Mouse (Mus musculus): ENCODE results near the gene Gnmt. TPM values are rescaled to one million over a fixed set of nuclear protein-coding genes. Genes with fewer than 3 reads are reported as not detected.

Gnmt gene
- polyA plus RNA-seq, 1 experiment from 2014 or later = 2.0 TPM

DNA sequence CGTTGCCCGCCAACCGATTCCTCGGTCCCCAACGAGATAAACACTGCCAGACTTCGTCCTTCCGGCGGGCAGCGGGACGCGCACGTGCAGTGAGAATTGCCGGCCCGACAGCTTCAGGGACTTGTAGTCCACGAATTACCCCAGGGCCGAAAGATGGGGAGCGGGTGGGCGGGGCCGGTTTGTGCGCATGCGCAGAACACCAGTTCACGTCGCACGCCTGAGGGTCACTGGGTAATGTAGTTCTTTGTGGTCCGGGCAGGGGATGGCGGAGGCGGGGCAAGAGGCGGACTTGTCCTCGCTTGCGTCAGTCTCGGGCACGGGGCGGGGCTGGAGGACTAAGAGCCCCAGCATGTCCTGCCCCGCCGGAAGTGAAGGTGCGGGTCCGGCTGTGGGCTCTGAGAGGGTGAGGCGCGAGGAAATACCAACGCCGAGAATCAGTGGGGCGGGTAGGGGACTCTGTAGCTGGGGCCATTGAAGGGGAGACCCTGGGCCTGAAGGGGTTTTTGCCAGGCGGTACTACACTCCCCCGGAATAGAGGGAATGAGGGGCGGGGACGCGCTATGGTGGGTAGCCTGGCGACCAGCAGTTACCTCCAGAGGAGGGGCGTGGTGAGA, 48.1 kb downstream of the Gnmt start, which contains the start of gene Klhdc3:
Klhdc3 (minus strand) TSS at position 155 of the 614 bp plus-strand sequence.
- Histone ChIP-seq H3K27ac (replicated peaks) (peak within 1 kb of the TSS; percentile 93), H3K27me3 (no peaks in the 10 kb centered on the region), H3K9me3 (replicated peaks) (no peaks in the 10 kb centered on the region), H3K4me1 (peaks cover 31% of the 10 kb centered on the region), H3K9ac (peak within 1 kb of the TSS; percentile 78), H3K36me3 (peaks cover 57% of the 10 kb centered on the region), H3K4me3 (replicated peaks) (peak within 1 kb of the TSS; percentile 90), H3K4me2 (replicated peaks) (peak within 1 kb of the TSS; percentile 80)
- peak; percentile 97 for ATAC-seq (ENCODE audit: insufficient number of reproducible peaks, low FRiP score, low TSS enrichment, low read depth)
- WGBS = 0% methylated on average over 49 of the region's 49 CpGs

DNA sequence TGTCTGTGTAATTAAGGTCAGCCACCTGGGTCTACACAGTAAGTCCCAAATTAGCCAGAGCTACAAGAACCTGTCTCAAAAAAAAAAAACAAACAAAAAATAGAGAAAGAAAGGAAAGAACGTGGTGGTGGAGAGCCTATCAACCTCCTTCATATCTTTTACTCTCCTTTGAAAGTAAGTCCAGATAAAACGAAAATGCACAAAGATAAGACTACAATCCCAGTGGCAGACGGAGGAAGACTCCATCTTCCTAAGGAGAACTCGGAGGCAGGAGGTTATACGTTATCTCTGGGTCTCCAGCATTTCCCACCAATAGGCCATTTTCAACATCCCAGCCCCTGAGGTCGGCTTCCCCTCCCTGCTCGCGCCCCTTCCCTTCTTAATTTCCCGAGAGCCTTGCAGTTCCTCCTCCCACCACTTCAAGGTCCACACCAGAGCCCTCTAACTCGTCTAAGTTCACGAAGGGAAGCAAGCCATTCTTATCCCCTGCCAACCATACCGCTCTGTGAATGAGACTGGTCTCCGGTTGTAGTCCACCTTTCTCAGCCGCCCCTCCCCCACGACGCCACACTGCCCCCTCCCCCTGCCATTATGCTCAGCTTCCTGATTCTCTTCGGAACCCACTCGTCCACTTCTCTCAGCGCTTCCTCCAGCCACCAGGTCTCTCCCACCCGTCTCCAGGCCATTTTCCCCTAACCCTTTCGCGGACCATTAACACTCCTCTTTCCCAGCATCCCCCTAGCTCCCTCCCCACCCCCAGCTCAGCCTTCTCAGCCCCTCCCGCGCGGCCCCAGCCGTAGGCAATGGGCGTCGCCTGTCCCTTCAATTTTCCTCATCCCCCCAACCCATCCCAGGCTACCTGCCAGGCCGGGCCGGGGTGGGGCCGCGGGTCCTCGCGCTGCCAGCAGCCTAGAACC, 48.9 kb downstream of the Gnmt start:
- Histone ChIP-seq H3K27ac (replicated peaks) (peak overlapping the region; percentile 93), H3K36me3 (peaks cover 57% of the 10 kb centered on the region), H3K9ac (peak overlapping the region; percentile 78), H3K4me3 (replicated peaks) (peak overlapping the region; percentile 90), H3K27me3 (no peaks in the 10 kb centered on the region), H3K4me2 (replicated peaks) (peak overlapping the region; percentile 80), H3K9me3 (replicated peaks) (no peaks in the 10 kb centered on the region), H3K4me1 (peaks cover 33% of the 10 kb centered on the region)
- no peak; the same call in 1 of the 2 replicates for ATAC-seq (ENCODE audit: insufficient number of reproducible peaks, low FRiP score, low TSS enrichment, low read depth)
- WGBS = under 1% methylated on average over 34 of the region's 34 CpGs

- Histone ChIP-seq H3K4me1 (peaks cover 42% of the 10 kb centered on the region), H3K9me3 (replicated peaks) (no peaks in the 10 kb centered on the region), H3K9ac (0 out of 2 replicates have a peak overlapping the region, but pooled peaks have one; percentile 16), H3K27me3 (no peaks in the 10 kb centered on the region), H3K4me3 (replicated peaks) (peak overlapping the region; percentile 90), H3K36me3 (peaks cover 50% of the 10 kb centered on the region), H3K27ac (replicated peaks) (peak overlapping the region; percentile 93; the same call in 1 of the 2 replicates), H3K4me2 (replicated peaks) (peak overlapping the region; percentile 80)
- no peak for ATAC-seq (ENCODE audit: insufficient number of reproducible peaks, low FRiP score, low TSS enrichment, low read depth)
- WGBS = 27% methylated on average over 9 of the region's 9 CpGs
Measured at GRCm38 (mm10) chr17:46678911-46679310, 50.1 kb downstream of the Gnmt start.

DNA sequence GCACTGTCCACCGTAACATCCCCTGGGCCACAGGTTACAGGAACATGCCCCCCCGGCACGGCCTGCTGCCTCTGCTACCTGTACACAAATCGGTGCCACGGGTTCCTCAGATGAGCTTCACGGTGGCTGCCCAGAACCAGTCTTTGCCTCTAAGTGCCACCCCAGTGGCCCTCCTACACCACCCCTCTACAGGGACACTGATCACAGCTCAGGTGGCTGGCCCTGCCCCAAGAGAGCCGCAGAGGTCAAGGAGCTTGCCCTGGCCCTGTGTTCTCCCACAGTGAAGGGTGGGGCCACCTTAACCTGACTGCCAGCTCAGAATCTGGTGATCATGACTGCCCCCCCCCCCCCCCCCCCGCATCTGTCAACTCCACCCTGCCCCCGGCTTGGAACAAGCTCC, 50.6 kb downstream of the Gnmt start, which contains the start of gene Mea1:
Mea1 (plus strand) TSS at position 378 of the 400 bp plus-strand sequence.
- Histone ChIP-seq H3K9ac (peak within 1 kb of the TSS; percentile 78; the same call in 1 of the 2 replicates), H3K27ac (replicated peaks) (peak within 1 kb of the TSS; percentile 93; the same call in 1 of the 2 replicates), H3K36me3 (peaks cover 45% of the 10 kb centered on the region), H3K4me3 (replicated peaks) (peak within 1 kb of the TSS; percentile 90), H3K9me3 (replicated peaks) (no peaks in the 10 kb centered on the region), H3K4me1 (peaks cover 44% of the 10 kb centered on the region), H3K27me3 (no peaks in the 10 kb centered on the region), H3K4me2 (replicated peaks) (peak within 1 kb of the TSS; percentile 80)
- WGBS = 79% methylated on average over 8 of the region's 9 CpGs
- no peak for ATAC-seq (ENCODE audit: insufficient number of reproducible peaks, low FRiP score, low TSS enrichment, low read depth)

Other genes starting within 250 kb of the Gnmt start
- gene Ttbk1, start 241.5 kb downstream of the Gnmt start, polyA plus RNA-seq (2015; fragmentation: Nextera tagmentation; extraction: Ambion mirVana) = 0.15 and 0.18 TPM in 2 replicates
- 40.4 and 41.0 TPM in 2 replicates for gene Dnph1, start 232.5 kb downstream of the Gnmt start, polyA plus RNA-seq (2015; fragmentation: Nextera tagmentation; extraction: Ambion mirVana)
- 7.1 and 10.6 TPM in 2 replicates for gene Cul9, start 182.8 kb downstream of the Gnmt start, polyA plus RNA-seq (2015; fragmentation: Nextera tagmentation; extraction: Ambion mirVana)
- gene Srf, start 173.0 kb downstream of the Gnmt start, polyA plus RNA-seq (2015; fragmentation: Nextera tagmentation; extraction: Ambion mirVana) = 8.6 and 8.8 TPM in 2 replicates
- gene Ptk7, start 99.7 kb downstream of the Gnmt start, polyA plus RNA-seq (2015; fragmentation: Nextera tagmentation; extraction: Ambion mirVana) = 156 and 161 TPM in 2 replicates
- gene Klc4, start 83.1 kb downstream of the Gnmt start, polyA plus RNA-seq (2015; fragmentation: Nextera tagmentation; extraction: Ambion mirVana) = 23.4 and 24.5 TPM in 2 replicates
- 92.9 and 95.8 TPM in 2 replicates for gene Mrpl2, start 82.9 kb downstream of the Gnmt start, polyA plus RNA-seq (2015; fragmentation: Nextera tagmentation; extraction: Ambion mirVana)
- gene Cul7, start 78.8 kb downstream of the Gnmt start, polyA plus RNA-seq (2015; fragmentation: Nextera tagmentation; extraction: Ambion mirVana) = 64.0 and 64.1 TPM in 2 replicates
- gene Rrp36, start 54.8 kb downstream of the Gnmt start, polyA plus RNA-seq (2015; fragmentation: Nextera tagmentation; extraction: Ambion mirVana) = 61.9 and 64.9 TPM in 2 replicates
- gene Mea1, start 50.4 kb downstream of the Gnmt start, polyA plus RNA-seq (2015; fragmentation: Nextera tagmentation; extraction: Ambion mirVana) = 150 and 161 TPM in 2 replicates
- gene Klhdc3, start 48.3 kb downstream of the Gnmt start, polyA plus RNA-seq (2015; fragmentation: Nextera tagmentation; extraction: Ambion mirVana) = 129 and 134 TPM in 2 replicates
- gene Ppp2r5d, start 24.1 kb downstream of the Gnmt start, polyA plus RNA-seq (2015; fragmentation: Nextera tagmentation; extraction: Ambion mirVana) = 91.7 and 93.2 TPM in 2 replicates
- 32.4 and 35.6 TPM in 2 replicates for gene Pex6, start 17.7 kb downstream of the Gnmt start, polyA plus RNA-seq (2015; fragmentation: Nextera tagmentation; extraction: Ambion mirVana)
- gene Cnpy3, start 23.0 kb upstream of the Gnmt start, polyA plus RNA-seq (2015; fragmentation: Nextera tagmentation; extraction: Ambion mirVana) = 74.2 and 78.2 TPM in 2 replicates
- gene Ptcra, start 34.5 kb upstream of the Gnmt start, polyA plus RNA-seq (2015; fragmentation: Nextera tagmentation; extraction: Ambion mirVana) = 0.41 and 0.47 TPM in 2 replicates
- 82.4 and 84.0 TPM in 2 replicates for gene 2310039H08Rik, start 43.5 kb upstream of the Gnmt start, polyA plus RNA-seq (2015; fragmentation: Nextera tagmentation; extraction: Ambion mirVana)
- gene Rpl7l1, start 53.5 kb upstream of the Gnmt start, polyA plus RNA-seq (2015; fragmentation: Nextera tagmentation; extraction: Ambion mirVana) = 136 and 145 TPM in 2 replicates
- gene Bicral, start 129.3 kb upstream of the Gnmt start, polyA plus RNA-seq (2015; fragmentation: Nextera tagmentation; extraction: Ambion mirVana) = 4.5 and 5.3 TPM in 2 replicates
- 59.7 and 62.7 TPM in 2 replicates for gene Tbcc, start 161.5 kb upstream of the Gnmt start, polyA plus RNA-seq (2015; fragmentation: Nextera tagmentation; extraction: Ambion mirVana)
- not detected in 2 replicates for gene Prph2, start 181.3 kb upstream of the Gnmt start, polyA plus RNA-seq (2015; fragmentation: Nextera tagmentation; extraction: Ambion mirVana)